Mouse (Mus musculus) CD4-positive helper T cell, adult 2 months (primary cell): Measurements from ENCODE around the gene Zfp746.

Source experiments
- DNase-seq: peaks from one replicate; pipeline ENCODE4 v3.0.0-alpha.2; 2012; ENCODE audit warnings: low read depth, missing footprints, low spot score

Gene Zfp746

GRCm38 (mm10) chr6:48086471-48086878 lies at the start of gene Zfp746:
TSS of gene Zfp746 (minus strand) at chr6:48086593.
- peak; percentile 93 for DNase-seq

- peak; percentile 28 for DNase-seq
Observed at GRCm38 (mm10) chr6:48121092-48121491, 34.7 kb upstream of the Zfp746 start.

GRCm38 (mm10) chr6:48116036-48116435 lies 29.6 kb upstream of the Zfp746 start:
- no peak for DNase-seq

- DNase-seq: peak; percentile 50
Observed at GRCm38 (mm10) chr6:48086957-48087715, 743 bp upstream of the Zfp746 start.

- DNase-seq: peak; percentile 82
Observed at GRCm38 (mm10) chr6:48085521-48086404, 630 bp downstream of the Zfp746 start.

- DNase-seq: peak; percentile 71
Observed at GRCm38 (mm10) chr6:48083733-48084191, 2.6 kb downstream of the Zfp746 start.

GRCm38 (mm10) chr6:48081952-48082351 lies 4.4 kb downstream of the Zfp746 start:
- DNase-seq: no peak

- DNase-seq: no peak
Observed at GRCm38 (mm10) chr6:48081021-48081420, 5.4 kb downstream of the Zfp746 start.

- peak; percentile 32 for DNase-seq
Observed at GRCm38 (mm10) chr6:48073316-48073715, 13.1 kb downstream of the Zfp746 start.

- no peak for DNase-seq
Observed at GRCm38 (mm10) chr6:48067492-48067891, 18.9 kb downstream of the Zfp746 start.

- DNase-seq: no peak
Observed at GRCm38 (mm10) chr6:48065587-48066075, 20.8 kb downstream of the Zfp746 start.

- no peak for DNase-seq
Observed at GRCm38 (mm10) chr6:48064451-48064850, 21.9 kb downstream of the Zfp746 start.

GRCm38 (mm10) chr6:48063940-48064339 lies 22.5 kb downstream of the Zfp746 start:
- no peak for DNase-seq

- DNase-seq: no peak
Observed at GRCm38 (mm10) chr6:48060895-48061294, 25.5 kb downstream of the Zfp746 start.

- DNase-seq: no peak
Observed at GRCm38 (mm10) chr6:48060421-48060820, 26.0 kb downstream of the Zfp746 start.

- DNase-seq: no peak
Observed at GRCm38 (mm10) chr6:48052136-48052535, 34.3 kb downstream of the Zfp746 start.

GRCm38 (mm10) chr6:48051666-48052065 lies 34.7 kb downstream of the Zfp746 start:
- DNase-seq: no peak

- DNase-seq: peak; percentile 14
Observed at GRCm38 (mm10) chr6:48049273-48050065, 36.9 kb downstream of the Zfp746 start.

GRCm38 (mm10) chr6:48048426-48049272 lies 37.7 kb downstream of the Zfp746 start, which contains the start of gene Zfp777:
TSS of gene Zfp777 (minus strand) at chr6:48048911.
- DNase-seq: peak; percentile 91
